Mouse (Mus musculus) pancreas, adult 10 weeks (tissue): ENCODE measurements around the gene Eif2a. TPM values are rescaled to one million over a fixed set of nuclear protein-coding genes. Genes with fewer than 3 reads are reported as not detected.

Experiments used
- polyA plus RNA-seq: library from polyadenylated mRNA; stranded (reverse); fragments of 350-450 nt; fragmentation: Illumina TruSeq; extraction: RNeasy Lipid Tissue Mini Kit (QIAGEN cat#74804); gene quantifications from one replicate; pipeline ENCODE4 v1.2.3, GENCODE M21; 2015; ENCODE audit warnings: low read depth, low replicate concordance; ENCODE audit not compliant: insufficient read depth

Eif2a gene
- polyA plus RNA-seq = 10.3 TPM

DNA sequence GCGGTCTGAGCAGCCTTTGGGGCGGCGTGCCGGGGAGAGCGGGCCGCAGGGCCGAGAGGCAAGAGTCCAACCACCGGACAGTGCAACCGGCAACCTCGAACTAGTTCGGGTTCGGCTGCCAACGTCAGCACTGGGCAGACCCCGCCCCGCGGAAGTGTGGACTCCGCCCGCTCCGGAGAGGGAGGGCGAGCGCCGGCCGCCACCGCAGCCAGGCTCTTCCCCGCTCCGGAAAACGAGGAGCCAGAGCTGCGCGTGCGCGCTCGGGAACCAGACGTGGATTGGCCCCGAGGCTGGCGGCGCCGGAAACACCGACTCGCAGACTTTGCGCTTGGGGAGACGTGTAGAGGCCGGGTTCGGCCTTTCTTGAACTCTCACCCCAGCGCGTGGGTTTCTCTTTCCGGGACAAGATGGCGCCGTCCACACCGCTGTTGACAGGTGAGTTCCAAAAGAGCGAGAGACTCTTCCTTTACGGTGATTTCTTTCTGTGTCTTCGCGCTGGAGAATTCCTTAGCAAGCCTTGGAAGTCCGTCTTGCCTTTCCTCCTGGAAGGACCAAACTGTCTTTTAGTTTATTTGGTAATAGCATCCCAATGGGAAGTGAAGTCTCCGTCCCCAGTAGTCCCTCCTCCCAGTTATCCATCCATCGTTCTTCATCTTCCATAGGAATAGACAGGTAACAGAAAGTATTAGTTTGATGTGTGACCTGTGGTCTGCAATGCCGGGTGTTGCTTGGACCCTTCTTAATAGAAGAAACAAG, at the start of gene Eif2a, which contains the start of gene Serp1:
TSS of gene Eif2a (plus strand) at position 170 of the 756 bp plus-strand sequence.
TSS of gene Serp1 (minus strand) at position 241 of the 756 bp plus-strand sequence.

DNA sequence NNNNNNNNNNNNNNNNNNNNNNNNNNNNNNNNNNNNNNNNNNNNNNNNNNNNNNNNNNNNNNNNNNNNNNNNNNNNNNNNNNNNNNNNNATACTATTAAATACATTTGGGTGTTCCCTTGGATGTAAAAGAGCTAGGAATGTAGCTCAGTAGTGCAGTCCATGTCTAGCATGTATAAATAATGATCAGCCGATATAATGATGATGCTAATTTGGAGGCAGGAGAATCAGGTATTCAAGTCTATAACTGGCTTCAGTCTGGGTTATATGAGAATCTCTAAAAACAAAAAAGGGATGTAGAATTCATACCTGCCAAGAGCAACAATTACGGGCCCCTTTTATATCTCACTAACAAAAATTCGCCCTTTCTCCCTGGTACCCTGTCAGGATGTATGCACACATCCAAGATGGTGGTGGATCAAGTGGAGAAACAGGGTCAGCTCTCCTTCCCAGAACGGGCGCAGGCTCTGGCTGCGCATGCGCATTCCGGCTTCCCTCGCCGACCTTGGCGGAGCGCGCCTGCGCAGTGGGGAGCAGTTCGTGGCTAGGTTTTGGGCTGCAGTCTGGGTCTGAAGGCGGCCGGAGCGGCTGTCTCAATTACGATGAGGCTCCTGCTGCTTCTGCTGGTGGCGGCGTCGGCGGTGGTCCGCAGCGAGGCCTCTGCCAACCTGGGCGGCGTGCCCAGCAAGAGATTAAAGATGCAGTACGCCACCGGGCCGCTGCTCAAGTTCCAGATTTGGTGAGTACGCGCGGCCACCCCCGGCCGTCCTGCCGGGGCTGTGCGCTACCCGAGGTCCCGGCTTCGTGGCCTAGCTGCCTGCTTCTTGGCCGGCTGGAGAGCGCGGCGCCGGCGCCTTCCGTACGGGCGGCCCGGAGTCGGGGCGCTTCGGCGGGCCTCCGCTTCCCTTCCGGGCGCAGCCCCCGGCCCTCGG, 50.8 kb downstream of the Eif2a start, which contains the start of gene Selenot:
TSS of gene Selenot (plus strand) at position 500 of the 930 bp plus-strand sequence.

Other genes starting within 250 kb of the Eif2a start
- 2.0 TPM for gene Tsc22d2, start 111.1 kb upstream of the Eif2a start, polyA plus RNA-seq
- gene Serp1, start 71 bp downstream of the Eif2a start, polyA plus RNA-seq = 58.9 TPM
- gene Selenot, start 50.8 kb downstream of the Eif2a start, polyA plus RNA-seq = 20.8 TPM
- not detected for gene Erich6, start 111.4 kb downstream of the Eif2a start, polyA plus RNA-seq
- gene Siah2, start 166.6 kb downstream of the Eif2a start, polyA plus RNA-seq = 5.6 TPM